Mouse (Mus musculus) thymus, adult 2 months (tissue): ENCODE results near the gene Rcvrn.

ENCODE experiments used
- CTCF ChIP-seq: fragments of 200-500 bp; IDR thresholded peaks from 2 replicates; pipeline ENCODE4 v1.5.1; 2012; ENCODE audit warnings: mild to moderate bottlenecking, control low read depth, low read length, moderate library complexity, borderline replicate concordance; ENCODE audit not compliant: control insufficient read depth, poor library complexity, insufficient read depth; ENCODE audit errors: extremely low read depth
- POLR2A ChIP-seq: fragments of 200-500 bp; IDR thresholded peaks from 2 replicates; pipeline ENCODE4 v1.6.1; 2012; ENCODE audit warnings: mild to moderate bottlenecking, low read length, control low read depth, moderate library complexity; ENCODE audit not compliant: control insufficient read depth, poor library complexity, insufficient read depth; ENCODE audit errors: extremely low read depth

DNA sequence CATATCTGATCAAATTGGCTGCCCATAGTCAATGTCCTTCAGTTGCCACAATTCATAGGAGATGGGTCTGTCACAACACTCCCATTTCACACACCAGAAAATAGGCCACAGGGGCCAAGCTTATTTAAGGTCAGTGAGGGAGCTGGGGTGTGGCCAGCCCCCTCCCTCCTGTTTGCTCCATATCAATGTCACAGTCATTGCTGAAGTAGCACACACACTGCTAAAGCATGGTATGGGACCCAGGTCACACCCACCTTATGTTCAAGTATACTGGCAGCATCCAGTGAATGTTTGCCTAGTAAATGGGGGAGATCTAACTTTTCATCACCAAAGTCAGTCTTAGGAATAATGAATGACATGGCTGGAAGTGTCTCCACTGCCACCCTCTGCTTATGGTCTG lies 33.6 kb downstream of the Rcvrn start:
- TF ChIP-seq CTCF = no peak
- TF ChIP-seq POLR2A = no peak
